Mouse (Mus musculus) cortical plate, adult 2 months (tissue): ENCODE measurements around the gene Cbx1.

Source experiments
- CTCF ChIP-seq: fragments of 200-500 bp; IDR thresholded peaks from 2 replicates; pipeline ENCODE4 v1.5.1; 2011; ENCODE audit warnings: mild to moderate bottlenecking, control low read depth, low read length; ENCODE audit not compliant: insufficient read depth; ENCODE audit errors: extremely low read depth
- POLR2A ChIP-seq: fragments of 200-500 bp; IDR thresholded peaks from 2 replicates; pipeline ENCODE4 v1.6.1; 2011; ENCODE audit warnings: mild to moderate bottlenecking, low read length, control low read depth; ENCODE audit not compliant: insufficient read depth; ENCODE audit errors: extremely low read depth

DNA sequence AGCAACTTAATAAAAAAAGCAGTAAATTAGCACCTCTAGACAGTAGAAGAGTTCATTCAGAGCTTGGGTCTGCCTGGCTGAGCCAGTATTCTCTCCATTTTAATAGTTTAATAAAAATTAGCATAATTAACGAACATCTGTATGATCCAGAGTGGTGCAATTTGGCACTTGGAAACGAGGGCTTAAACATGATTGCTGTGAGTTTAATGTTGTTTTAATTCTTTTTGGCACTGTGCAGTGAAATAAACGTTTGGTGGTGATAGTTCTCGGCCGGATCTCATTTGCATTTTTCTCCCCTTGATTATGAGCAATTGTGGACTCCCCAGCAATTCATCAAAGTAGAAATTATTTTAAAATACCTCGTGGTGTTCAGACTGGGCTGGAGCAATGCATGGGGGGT lies 42.3 kb upstream of the Cbx1 start:
- TF ChIP-seq CTCF, result no peak
- no peak for TF ChIP-seq POLR2A
